ENCODE assay signal across 10 mouse cellular contexts in the genomic region with DNA sequence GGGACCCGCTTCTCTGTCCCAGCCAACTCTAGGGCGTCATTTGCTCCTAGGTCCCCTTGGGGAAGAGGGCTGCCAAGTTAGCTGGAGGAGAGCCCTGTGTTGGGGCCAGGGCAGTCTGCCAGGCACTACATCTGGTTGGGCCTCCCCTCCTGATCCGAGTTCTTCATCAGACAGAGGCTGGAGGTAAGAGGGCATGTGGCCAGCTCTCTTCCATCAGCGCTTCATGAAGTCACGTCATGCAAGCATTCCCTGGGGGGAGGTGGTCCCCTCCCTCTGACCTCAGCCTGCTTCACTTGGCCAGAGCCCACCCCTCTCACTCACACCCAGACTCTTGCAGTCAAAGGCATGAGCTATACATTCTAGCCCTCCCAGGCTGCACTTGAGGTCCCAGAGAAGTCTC. TPM values are rescaled to one million over a fixed set of nuclear protein-coding genes. Genes with fewer than 3 reads are reported as not detected.
A peak's percentile ranks its signal among the peaks of the same experiment; 100 is the strongest.
DNase-seq lines count a peak whose midpoint lies in the region; ATAC-seq and TF ChIP-seq lines count a peak whose summit lies in the region.
"Had no signal": no experiment of that assay in that cellular context is flagged by ENCODE, and none has a peak within 500 bp of the region (broad histone marks: within the 10 kb centered on the region; RNA-seq: fewer than 3 reads in every experiment).

No protein-coding gene starts in this region.

- H3K4me1 ChIP-seq in embryonic facial prominence, embryonic 13.5 days = peaks cover 40% of the 10 kb centered on the region
- peaks cover 34% of the 10 kb centered on the region for H3K4me1 ChIP-seq in heart, embryonic 11.5 days (ENCODE audit: control insufficient read depth, insufficient read depth, low read length)
- peaks cover 36% of the 10 kb centered on the region for H3K4me1 ChIP-seq in lung, embryonic 16.5 days (replicated peaks; ENCODE audit: control insufficient read depth, insufficient read depth, low read length)
- peaks cover 53% of the 10 kb centered on the region for H3K4me1 ChIP-seq in thymus, adult 2 months (replicated peaks; ENCODE audit: control insufficient read depth, insufficient read depth, low read length)

- TF ChIP-seq POLR2A in thymus, adult 2 months (IDR thresholded peaks at IDR 0.05; ENCODE audit: control insufficient read depth, extremely low read depth, insufficient read depth, low read length, poor library complexity) = no peak

- 46% methylated on average over 5 of the region's 5 CpGs for WGBS in embryonic facial prominence, embryonic 13.5 days
- WGBS in heart, embryonic 11.5 days (ENCODE audit: insufficient replicate concordance) = 49% methylated on average over 5 of the region's 5 CpGs
- 31% methylated on average over 5 of the region's 5 CpGs for WGBS in lung, embryonic 16.5 days
- WGBS in thymus, adult 2 months = 92% methylated on average over 5 of the region's 5 CpGs

- no peaks in the 10 kb centered on the region for H3K9me3 ChIP-seq in embryonic facial prominence, embryonic 13.5 days
- 0 out of 2 replicates have a peak, but pooled peaks cover 2% of the 10 kb centered on the region for H3K9me3 ChIP-seq in heart, embryonic 11.5 days (replicated peaks; ENCODE audit: control insufficient read depth, low read length)
- no peaks in the 10 kb centered on the region for H3K9me3 ChIP-seq in lung, embryonic 16.5 days (ENCODE audit: control insufficient read depth, low read length)
- H3K9me3 ChIP-seq: midbrain, embryonic 12.5 days had no signal

- DNase-seq in left cerebral cortex, postnatal 10 days (ENCODE audit: extremely low spot score in 1 of 2, low spot score in 2 of 2) = peak; percentile 33 to 69
- DNase-seq in left cerebral cortex, postnatal 25 days (ENCODE audit: low spot score in 2 of 2) = no peak
- DNase-seq in thymus, adult 2 months = no peak
- DNase-seq in frontal cortex, postnatal 36 days (ENCODE audit: low spot score in 2 of 2) = no peak

- ATAC-seq in embryonic facial prominence, embryonic 13.5 days (ENCODE audit: insufficient number of reproducible peaks, insufficient read depth, low FRiP score, low TSS enrichment, low read depth) = no peak; the same call in 1 of the 2 replicates
- ATAC-seq in heart, embryonic 11.5 days (replicated peaks; ENCODE audit: insufficient number of reproducible peaks, low FRiP score, low TSS enrichment) = 0 out of 2 replicates have a peak, but pooled peaks have one; percentile 19
- ATAC-seq in lung, embryonic 16.5 days (ENCODE audit: low read depth) = peak; percentile 82
- no peak for ATAC-seq in monocyte, adult 5-6 weeks (replicated peaks; ENCODE audit: insufficient number of reproducible peaks, low FRiP score, low TSS enrichment, poor library complexity, severe bottlenecking)

- H3K4me2 ChIP-seq in embryonic facial prominence, embryonic 13.5 days = no peak overlapping the region
- no peak overlapping the region for H3K4me2 ChIP-seq in heart, embryonic 11.5 days
- H3K4me2 ChIP-seq in lung, embryonic 16.5 days (ENCODE audit: low read depth, low read length) = no peak overlapping the region
- H3K4me2 ChIP-seq: midbrain, embryonic 12.5 days had no signal

- peak overlapping the region; percentile 8; the same call in 1 of the 2 replicates for H3K27ac ChIP-seq in embryonic facial prominence, embryonic 13.5 days
- no peak overlapping the region for H3K27ac ChIP-seq in heart, embryonic 11.5 days (ENCODE audit: low read depth, low read length)
- H3K27ac ChIP-seq in lung, embryonic 16.5 days (ENCODE audit: low read length) = 0 out of 2 replicates have a peak overlapping the region, but pooled peaks have one; percentile 17
- H3K27ac ChIP-seq in thymus, adult 2 months (ENCODE audit: control insufficient read depth, insufficient read depth, low read length) = no peak overlapping the region
- H3K27ac ChIP-seq: midbrain, embryonic 12.5 days had no signal

- H3K27me3 ChIP-seq in embryonic facial prominence, embryonic 13.5 days = no peaks in the 10 kb centered on the region
- no peaks in the 10 kb centered on the region for H3K27me3 ChIP-seq in heart, embryonic 11.5 days (ENCODE audit: control insufficient read depth, insufficient read depth, low read length)
- no peaks in the 10 kb centered on the region for H3K27me3 ChIP-seq in lung, embryonic 16.5 days (ENCODE audit: control insufficient read depth, insufficient read depth, low read depth, low read length)
- H3K27me3 ChIP-seq in thymus, adult 2 months (ENCODE audit: control insufficient read depth, insufficient read depth, low read length) = no peaks in the 10 kb centered on the region
- H3K27me3 ChIP-seq: midbrain, embryonic 12.5 days had no signal

- H3K9ac ChIP-seq in embryonic facial prominence, embryonic 13.5 days = no peak overlapping the region
- H3K9ac ChIP-seq in heart, embryonic 11.5 days (ENCODE audit: low read depth, low read length) = peak overlapping the region; percentile 40; the same call in 1 of the 2 replicates
- no peak overlapping the region for H3K9ac ChIP-seq in lung, embryonic 16.5 days (ENCODE audit: low read length)
- H3K9ac ChIP-seq: midbrain, embryonic 12.5 days had no signal

- 0 out of 2 replicates have a peak, but pooled peaks cover 3% of the 10 kb centered on the region for H3K36me3 ChIP-seq in embryonic facial prominence, embryonic 13.5 days
- H3K36me3 ChIP-seq in heart, embryonic 11.5 days (ENCODE audit: control insufficient read depth, insufficient read depth, low read length) = no peaks in the 10 kb centered on the region
- no peaks in the 10 kb centered on the region for H3K36me3 ChIP-seq in lung, embryonic 16.5 days (ENCODE audit: control insufficient read depth, insufficient read depth, low read length)
- H3K36me3 ChIP-seq in thymus, adult 2 months (ENCODE audit: control insufficient read depth, insufficient read depth, low read length) = no peaks in the 10 kb centered on the region
- H3K36me3 ChIP-seq: midbrain, embryonic 12.5 days had no signal

- no peak for TF ChIP-seq CTCF in thymus, adult 2 months (IDR thresholded peaks at IDR 0.05; ENCODE audit: borderline replicate concordance, control insufficient read depth, extremely low read depth, insufficient read depth, low read length, poor library complexity)

- H3K4me3 ChIP-seq in embryonic facial prominence, embryonic 13.5 days = no peak overlapping the region
- H3K4me3 ChIP-seq in heart, embryonic 11.5 days (ENCODE audit: low read depth, low read length) = no peak overlapping the region
- H3K4me3 ChIP-seq in lung, embryonic 16.5 days (ENCODE audit: low read length) = no peak overlapping the region
- no peak overlapping the region for H3K4me3 ChIP-seq in thymus, adult 2 months (ENCODE audit: control insufficient read depth, insufficient read depth, low read length)
- H3K4me3 ChIP-seq: erythroblast, embryonic 14.5 days; midbrain, embryonic 12.5 days had no signal

- intact Hi-C loops in left cerebral cortex, postnatal 10 days (cut with DNase I) = no loop called here
- intact Hi-C loops in left cerebral cortex, postnatal 25 days (cut with DNase I) = no loop called here

RNA-seq across cellular contexts. Expression of gene Sh3pxd2a, which starts 25.8 kb away (rescaled TPM):
- 10 to 100 TPM; 22.8 to 23.4 TPM for total RNA-seq in left cerebral cortex, postnatal 10 days (2021)
- total RNA-seq in left cerebral cortex, postnatal 25 days (2021) = 10 to 100 TPM; 33.9 to 35.9 TPM
- 9.4 and 10.0 TPM in 2 replicates for polyA plus RNA-seq in embryonic facial prominence, embryonic 13.5 days (2015; fragmentation: Nextera tagmentation; extraction: Ambion mirVana)
- polyA plus RNA-seq in heart, embryonic 11.5 days (2014; fragmentation: Nextera tagmentation; extraction: Ambion mirVana) = 6.9 and 10.1 TPM in 2 replicates
- 6.1 and 6.6 TPM in 2 replicates for polyA plus RNA-seq in lung, embryonic 16.5 days (2015; fragmentation: Nextera tagmentation; extraction: Ambion mirVana)
- 2.1 to 3.7 TPM (median 2.6 TPM) in 3 replicates for total RNA-seq in monocyte, adult 5-6 weeks (2017)
- polyA plus RNA-seq in thymus, adult 2 months (2012; rRNA removed) = 19.4 and 21.0 TPM in 2 replicates

Comparison
In these comparisons a context has a peak if more than half of its experiments do, and no peak if none do; other contexts are left out.
1. DNase-seq: peak in left cerebral cortex, postnatal 10 days (2 of 2); none in left cerebral cortex, postnatal 25 days (0 of 2), thymus, adult 2 months (single experiment) and frontal cortex, postnatal 36 days (0 of 2).
2. ATAC-seq: peak in heart, embryonic 11.5 days (single experiment) and lung, embryonic 16.5 days (single experiment); none in embryonic facial prominence, embryonic 13.5 days (single experiment) and monocyte, adult 5-6 weeks (single experiment).
3. H3K27ac ChIP-seq: peak in embryonic facial prominence, embryonic 13.5 days (single experiment) and lung, embryonic 16.5 days (single experiment); none in heart, embryonic 11.5 days (single experiment) and thymus, adult 2 months (single experiment).